ENCODE assay signal across 15 mouse cellular contexts in genomic region chr13:53900406-53901025, GRCm38 (mm10).
DNase-seq lines count a peak whose midpoint lies in the region; ATAC-seq lines count a peak whose summit lies in the region.
"Had no signal": no experiment of that assay in that cellular context is flagged by ENCODE, and none has a peak within 500 bp of the region (broad histone marks: within the 10 kb centered on the region; RNA-seq: fewer than 3 reads in every experiment).

No protein-coding gene starts in this region.

- H3K4me2 ChIP-seq in midbrain, embryonic 11.5 days, result no peak overlapping the region
- no peak overlapping the region for H3K4me2 ChIP-seq in midbrain, embryonic 16.5 days (ENCODE audit: low read length)
- no peak overlapping the region for H3K4me2 ChIP-seq in heart, embryonic 12.5 days
- H3K4me2 ChIP-seq: hindbrain, embryonic 12.5 days; intestine, embryonic 15.5 days; limb, embryonic 15.5 days had no signal

- no peaks in the 10 kb centered on the region for H3K36me3 ChIP-seq in midbrain, embryonic 11.5 days (ENCODE audit: control insufficient read depth, insufficient read depth, low read length)
- no peaks in the 10 kb centered on the region for H3K36me3 ChIP-seq in midbrain, embryonic 16.5 days (ENCODE audit: control insufficient read depth, insufficient read depth, low read length)
- no peaks in the 10 kb centered on the region for H3K36me3 ChIP-seq in heart, embryonic 12.5 days
- H3K36me3 ChIP-seq: hindbrain, embryonic 12.5 days; intestine, embryonic 15.5 days; limb, embryonic 15.5 days had no signal

- no peaks in the 10 kb centered on the region for H3K9me3 ChIP-seq in midbrain, embryonic 11.5 days (ENCODE audit: control insufficient read depth, low read length)
- H3K9me3 ChIP-seq in midbrain, embryonic 16.5 days (replicated peaks; ENCODE audit: control insufficient read depth, low read length, poor library complexity, severe bottlenecking), result 0 out of 2 replicates have a peak, but pooled peaks cover 2% of the 10 kb centered on the region
- peaks cover 7% of the 10 kb centered on the region for H3K9me3 ChIP-seq in heart, embryonic 12.5 days (replicated peaks)
- H3K9me3 ChIP-seq: intestine, embryonic 15.5 days; limb, embryonic 15.5 days had no signal

- peaks cover 7% of the 10 kb centered on the region for H3K4me1 ChIP-seq in midbrain, embryonic 11.5 days (ENCODE audit: control insufficient read depth, insufficient read depth, low read length)
- H3K4me1 ChIP-seq in midbrain, embryonic 16.5 days (ENCODE audit: control insufficient read depth, insufficient read depth, low read length), result peaks cover 6% of the 10 kb centered on the region
- H3K4me1 ChIP-seq in heart, embryonic 12.5 days (replicated peaks), result peaks cover 25% of the 10 kb centered on the region
- H3K4me1 ChIP-seq: intestine, embryonic 15.5 days; limb, embryonic 15.5 days had no signal

- no peak overlapping the region for H3K4me3 ChIP-seq in midbrain, embryonic 11.5 days (ENCODE audit: low read depth, low read length)
- no peak overlapping the region for H3K4me3 ChIP-seq in midbrain, embryonic 16.5 days (ENCODE audit: low read depth, low read length)
- no peak overlapping the region for H3K4me3 ChIP-seq in heart, embryonic 12.5 days
- H3K4me3 ChIP-seq: hindbrain, embryonic 12.5 days; intestine, embryonic 15.5 days; limb, embryonic 15.5 days had no signal

- WGBS in midbrain, embryonic 11.5 days, result 81% methylated on average over 3 of the region's 3 CpGs
- WGBS in midbrain, embryonic 16.5 days, result 84% methylated on average over 3 of the region's 3 CpGs
- WGBS in heart, embryonic 12.5 days, result 52% methylated on average over 3 of the region's 3 CpGs

- intact Hi-C loops in heart, postnatal 36 days (cut with DNase I), result no loop called here
- intact Hi-C loops in left cerebral cortex, postnatal 4 days (cut with DNase I), result no loop called here

- no peak for ATAC-seq in midbrain, embryonic 11.5 days (ENCODE audit: low FRiP score)
- no peak for ATAC-seq in midbrain, embryonic 16.5 days
- no peak for ATAC-seq in heart, embryonic 12.5 days (ENCODE audit: insufficient number of reproducible peaks, low FRiP score)
- ATAC-seq: forebrain, postnatal 0 days; intestine, embryonic 15.5 days had no signal

- H3K9ac ChIP-seq in midbrain, embryonic 11.5 days (ENCODE audit: low read length), result no peak overlapping the region
- no peak overlapping the region for H3K9ac ChIP-seq in midbrain, embryonic 16.5 days (ENCODE audit: low read depth, low read length)
- no peak overlapping the region for H3K9ac ChIP-seq in heart, embryonic 12.5 days
- H3K9ac ChIP-seq: forebrain, postnatal 0 days; hindbrain, embryonic 12.5 days; intestine, embryonic 15.5 days; limb, embryonic 15.5 days had no signal

- H3K27me3 ChIP-seq in midbrain, embryonic 11.5 days (ENCODE audit: control insufficient read depth, insufficient read depth, low read length), result no peaks in the 10 kb centered on the region
- no peaks in the 10 kb centered on the region for H3K27me3 ChIP-seq in midbrain, embryonic 16.5 days (ENCODE audit: control insufficient read depth, insufficient read depth, low read depth, low read length)
- H3K27me3 ChIP-seq in heart, embryonic 12.5 days (replicated peaks), result no peaks in the 10 kb centered on the region
- H3K27me3 ChIP-seq: hindbrain, embryonic 12.5 days; intestine, embryonic 15.5 days; limb, embryonic 15.5 days had no signal

- H3K27ac ChIP-seq in midbrain, embryonic 11.5 days (ENCODE audit: low read depth, low read length), result no peak overlapping the region
- H3K27ac ChIP-seq in midbrain, embryonic 16.5 days (ENCODE audit: low read length), result no peak overlapping the region
- peak overlapping the region; percentile 39 for H3K27ac ChIP-seq in heart, embryonic 12.5 days (ENCODE audit: poor library complexity, severe bottlenecking)
- H3K27ac ChIP-seq: hindbrain, embryonic 12.5 days; intestine, embryonic 15.5 days; limb, embryonic 15.5 days; macrophage had no signal

- DNase-seq in midbrain, embryonic 11.5 days (ENCODE audit: low spot score, missing footprints), result peak; percentile 17
- peak; percentile 30 to 49 for DNase-seq in heart, postnatal 36 days
- DNase-seq in right cerebral cortex, postnatal 14 days, result no peak
- DNase-seq in neural tube, embryonic 10.5 days (ENCODE audit: extremely low spot score, low spot score), result no peak
- DNase-seq in left cerebral cortex, postnatal 4 days, result no peak
- DNase-seq: cerebellum, postnatal 36 days; forebrain, postnatal 0 days; gastrocnemius, postnatal 10 days; lung, adult 18-20 months had no signal

Comparison
In these comparisons a context has a peak if more than half of its experiments do, and no peak if none do; other contexts are left out.
1. DNase-seq: peak in midbrain, embryonic 11.5 days (single experiment) and heart, postnatal 36 days (2 of 2); none in right cerebral cortex, postnatal 14 days (single experiment), neural tube, embryonic 10.5 days (single experiment) and left cerebral cortex, postnatal 4 days (single experiment).